7 mouse cellular contexts compared by ENCODE assay signal in the genomic region with DNA sequence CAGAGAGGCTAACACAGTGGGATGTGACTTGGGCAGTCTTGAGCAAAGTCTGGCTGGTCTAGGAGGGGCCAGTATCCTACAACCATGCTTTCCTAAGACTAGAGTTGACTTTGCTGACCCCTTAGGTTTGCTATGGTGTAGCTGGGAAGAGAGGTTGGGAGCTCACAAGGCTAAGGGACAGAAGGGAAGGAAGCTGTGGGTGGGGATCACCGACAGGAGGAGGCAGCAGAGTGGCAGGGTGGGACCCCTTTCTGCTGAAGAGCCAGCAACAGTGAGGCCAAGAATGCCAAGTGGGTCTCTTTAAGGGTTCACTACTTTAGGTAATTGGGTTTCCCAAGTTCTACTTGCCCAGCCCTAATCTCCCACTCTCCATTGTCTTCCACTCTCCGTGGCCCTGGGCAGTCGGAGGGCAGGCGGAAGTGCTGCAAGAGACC.
DNase-seq lines count a peak whose midpoint lies in the region; ATAC-seq and TF ChIP-seq lines count a peak whose summit lies in the region.

No protein-coding gene starts in this region.

- ATAC-seq in heart, embryonic 14.5 days (ENCODE audit: insufficient number of reproducible peaks, insufficient read depth, low FRiP score, low read depth): no peak
- ATAC-seq in lung, embryonic 15.5 days (ENCODE audit: borderline replicate concordance, extremely low read depth, low FRiP score, low TSS enrichment): no peak; the same call in 1 of the 2 replicates
- ATAC-seq in megakaryocyte, adult 5-6 weeks (ENCODE audit: poor library complexity, severe bottlenecking): no peak

- peak overlapping the region; percentile 65 for H3K27ac ChIP-seq in testis, adult 2 months (ENCODE audit: control insufficient read depth, insufficient read depth, low read depth, low read length)
- H3K27ac ChIP-seq in heart, embryonic 14.5 days (replicated peaks in 1 of 2; ENCODE audit: control insufficient read depth in 1 of 2, insufficient read depth in 1 of 2, low read depth in 2 of 2, low read length in 2 of 2): peak overlapping the region; percentile 71 to 84
- H3K27ac ChIP-seq in lung, embryonic 15.5 days: peak overlapping the region; percentile 83

- H3K9me3 ChIP-seq in heart, embryonic 14.5 days (ENCODE audit: control insufficient read depth, low read length): 0 out of 2 replicates have a peak, but pooled peaks cover 3% of the 10 kb centered on the region
- H3K9me3 ChIP-seq in lung, embryonic 15.5 days: no peaks in the 10 kb centered on the region

- no peak for TF ChIP-seq POLR2A in testis, adult 2 months (IDR thresholded peaks at IDR 0.05; ENCODE audit: control insufficient read depth, low read depth, low read length)

- H3K4me2 ChIP-seq in heart, embryonic 14.5 days (ENCODE audit: low read length): peak overlapping the region; percentile 87
- H3K4me2 ChIP-seq in lung, embryonic 15.5 days: peak overlapping the region; percentile 81

- TF ChIP-seq CTCF in testis, adult 2 months (IDR thresholded peaks at IDR 0.05; ENCODE audit: control insufficient read depth, insufficient read depth, insufficient replicate concordance, low read depth, low read length): no peak

- no peaks in the 10 kb centered on the region for H3K27me3 ChIP-seq in testis, adult 2 months (ENCODE audit: control insufficient read depth, insufficient read depth, low read length)
- no peaks in the 10 kb centered on the region for H3K27me3 ChIP-seq in heart, embryonic 14.5 days (ENCODE audit: control insufficient read depth, insufficient read depth, low read length)
- H3K27me3 ChIP-seq in lung, embryonic 15.5 days: no peaks in the 10 kb centered on the region

- no peak for DNase-seq in testis, postnatal 10 days (ENCODE audit: low spot score)
- peak; percentile 40 for DNase-seq in thymus, postnatal 4 days
- no peak for DNase-seq in B cell, adult 2 months

- H3K36me3 ChIP-seq in testis, adult 2 months (ENCODE audit: control insufficient read depth, insufficient read depth, low read length): no peaks in the 10 kb centered on the region
- no peaks in the 10 kb centered on the region for H3K36me3 ChIP-seq in heart, embryonic 14.5 days (ENCODE audit: control insufficient read depth, insufficient read depth, low read length)
- H3K36me3 ChIP-seq in lung, embryonic 15.5 days: no peaks in the 10 kb centered on the region

- no peak overlapping the region for H3K4me3 ChIP-seq in testis, adult 2 months (ENCODE audit: control insufficient read depth, low read depth, low read length)
- peak overlapping the region; percentile 42 to 45; a peak in 2 of 4 replicates for H3K4me3 ChIP-seq in heart, embryonic 14.5 days (ENCODE audit: control insufficient read depth in 1 of 2, insufficient read depth in 1 of 2, low read depth in 1 of 2, low read length in 2 of 2)
- H3K4me3 ChIP-seq in lung, embryonic 15.5 days: no peak overlapping the region

- H3K4me1 ChIP-seq in testis, adult 2 months (ENCODE audit: control insufficient read depth, insufficient read depth, low read length): peaks cover 6% of the 10 kb centered on the region
- H3K4me1 ChIP-seq in heart, embryonic 14.5 days (ENCODE audit: control insufficient read depth in 2 of 2, insufficient read depth in 2 of 2, low read length in 2 of 2): peaks cover 29 to 31% of the 10 kb centered on the region in 2 experiments
- H3K4me1 ChIP-seq in lung, embryonic 15.5 days: peaks cover 31% of the 10 kb centered on the region

- peak overlapping the region; percentile 81 for H3K9ac ChIP-seq in heart, embryonic 14.5 days (ENCODE audit: low read length)
- H3K9ac ChIP-seq in lung, embryonic 15.5 days: peak overlapping the region; percentile 41; the same call in 1 of the 2 replicates

- WGBS in heart, embryonic 14.5 days: 10% methylated on average over 4 of the region's 4 CpGs
- WGBS in lung, embryonic 15.5 days: 11% methylated on average over 4 of the region's 4 CpGs

Comparison
In these comparisons a context has a peak if more than half of its experiments do, and no peak if none do; other contexts are left out.
1. H3K4me3 ChIP-seq: peak in heart, embryonic 14.5 days (2 of 2); none in testis, adult 2 months (single experiment) and lung, embryonic 15.5 days (single experiment).
2. Peak in every context shown above with its lines, with median percentiles within 50 percentile points of each other: H3K27ac ChIP-seq.